Mouse (Mus musculus): ENCODE results near the gene Nprl2. TPM values are rescaled to one million over a fixed set of nuclear protein-coding genes. Genes with fewer than 3 reads are reported as not detected.

Gene Nprl2
- polyA plus RNA-seq, 1 experiment from 2014 or later: 77.9 TPM

- Histone ChIP-seq H3K9me3 (replicated peaks) (no peaks in the 10 kb centered on the region), H3K4me1 (peaks cover 48% of the 10 kb centered on the region), H3K36me3 (peaks cover 17% of the 10 kb centered on the region), H3K9ac (replicated peaks) (no peak overlapping the region), H3K27ac (replicated peaks) (no peak overlapping the region), H3K4me3 (replicated peaks) (no peak overlapping the region), H3K27me3 (replicated peaks) (peaks cover 48% of the 10 kb centered on the region), H3K4me2 (no peak overlapping the region)
- no peak for ATAC-seq (ENCODE audit: low FRiP score)
- 83% methylated on average over 5 of the region's 5 CpGs for WGBS
Observed at GRCm38 (mm10) chr9:107547957-107548356, 5.9 kb downstream of the Nprl2 start.

GRCm38 (mm10) chr9:107548820-107549219, 6.8 kb downstream of the Nprl2 start:
- WGBS: 91% methylated on average over 10 of the region's 10 CpGs

GRCm38 (mm10) chr9:107549297-107550074, 7.5 kb downstream of the Nprl2 start:
- H3K4me3 ChIP-seq (replicated peaks): no peak overlapping the region
- H3K27me3 ChIP-seq (replicated peaks): peaks cover 50% of the 10 kb centered on the region
- no peaks in the 10 kb centered on the region for H3K9me3 ChIP-seq (replicated peaks)
- no peak overlapping the region for H3K9ac ChIP-seq (replicated peaks)
- H3K27ac ChIP-seq (replicated peaks): no peak overlapping the region
- ATAC-seq (ENCODE audit: low FRiP score): no peak
- no peak overlapping the region for H3K4me2 ChIP-seq
- peaks cover 5% of the 10 kb centered on the region for H3K36me3 ChIP-seq
- WGBS: 91% methylated on average over 20 of the region's 20 CpGs
- H3K4me1 ChIP-seq: peaks cover 53% of the 10 kb centered on the region

More at GRCm38 (mm10) chr9:107548820-107549219, 6.8 kb downstream of the Nprl2 start:
- no peak for ATAC-seq (ENCODE audit: low FRiP score)
- no peak overlapping the region for H3K4me3 ChIP-seq (replicated peaks)
- H3K27ac ChIP-seq (replicated peaks): no peak overlapping the region
- peaks cover 12% of the 10 kb centered on the region for H3K36me3 ChIP-seq
- no peak overlapping the region for H3K9ac ChIP-seq (replicated peaks)
- peaks cover 50% of the 10 kb centered on the region for H3K27me3 ChIP-seq (replicated peaks)
- peaks cover 51% of the 10 kb centered on the region for H3K4me1 ChIP-seq
- no peaks in the 10 kb centered on the region for H3K9me3 ChIP-seq (replicated peaks)
- H3K4me2 ChIP-seq: no peak overlapping the region

DNA sequence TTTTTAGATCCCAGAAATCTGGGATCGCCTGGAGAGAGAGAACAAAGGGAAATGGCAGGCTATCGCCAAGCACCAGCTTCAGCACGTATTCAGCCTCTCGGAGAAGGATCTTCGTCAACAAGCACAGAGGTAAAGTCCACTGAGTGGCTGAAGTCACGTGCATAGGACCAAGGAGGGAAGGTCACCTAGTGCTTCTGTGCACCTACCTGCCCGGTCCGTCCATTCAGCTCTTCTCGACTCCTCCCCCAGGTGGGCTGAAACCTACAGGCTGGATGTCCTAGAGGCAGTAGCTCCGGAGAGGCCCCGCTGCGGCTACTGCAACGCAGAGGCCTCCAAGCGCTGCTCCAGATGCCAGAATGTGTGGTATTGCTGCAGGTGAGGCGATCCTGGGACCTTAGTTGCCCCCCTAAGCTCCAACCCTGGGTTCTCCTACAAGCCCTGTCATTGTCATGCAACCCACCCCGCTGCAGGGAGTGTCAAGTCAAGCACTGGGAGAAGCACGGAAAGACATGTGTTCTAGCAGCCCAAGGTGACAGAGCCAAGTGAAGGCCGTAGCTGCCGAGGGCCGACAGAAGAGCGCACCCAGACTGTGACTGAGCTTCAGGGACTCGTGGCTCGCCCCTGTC, 8.6 kb downstream of the Nprl2 start:
- Histone ChIP-seq H3K4me2 (peak overlapping the region; percentile 89), H3K4me1 (peaks cover 60% of the 10 kb centered on the region), H3K36me3 (no peaks in the 10 kb centered on the region), H3K27ac (replicated peaks) (no peak overlapping the region), H3K4me3 (replicated peaks) (peak overlapping the region; percentile 36), H3K9ac (replicated peaks) (0 out of 2 replicates have a peak overlapping the region, but pooled peaks have one; percentile 45), H3K27me3 (replicated peaks) (peaks cover 50% of the 10 kb centered on the region), H3K9me3 (replicated peaks) (no peaks in the 10 kb centered on the region)
- 31% methylated on average over 23 of the region's 23 CpGs for WGBS
- no peak for ATAC-seq (ENCODE audit: low FRiP score)

GRCm38 (mm10) chr9:107551117-107551889, 9.3 kb downstream of the Nprl2 start, which contains the start of gene Rassf1:
Rassf1 (plus strand) TSS chr9:107551555.
- H3K9me3 ChIP-seq (replicated peaks): no peaks in the 10 kb centered on the region
- no peak for ATAC-seq (ENCODE audit: low FRiP score)
- no peaks in the 10 kb centered on the region for H3K36me3 ChIP-seq
- H3K9ac ChIP-seq (replicated peaks): peak within 1 kb of the TSS; percentile 45
- peaks cover 50% of the 10 kb centered on the region for H3K27me3 ChIP-seq (replicated peaks)
- H3K4me3 ChIP-seq (replicated peaks): peak within 1 kb of the TSS; percentile 36
- H3K4me1 ChIP-seq: peaks cover 61% of the 10 kb centered on the region
- 0 out of 2 replicates have a peak within 1 kb of the TSS, but pooled peaks have one; percentile 38 for H3K27ac ChIP-seq (replicated peaks)
- WGBS: 2% methylated on average over 63 of the region's 63 CpGs
- peak within 1 kb of the TSS; percentile 89 for H3K4me2 ChIP-seq

DNA sequence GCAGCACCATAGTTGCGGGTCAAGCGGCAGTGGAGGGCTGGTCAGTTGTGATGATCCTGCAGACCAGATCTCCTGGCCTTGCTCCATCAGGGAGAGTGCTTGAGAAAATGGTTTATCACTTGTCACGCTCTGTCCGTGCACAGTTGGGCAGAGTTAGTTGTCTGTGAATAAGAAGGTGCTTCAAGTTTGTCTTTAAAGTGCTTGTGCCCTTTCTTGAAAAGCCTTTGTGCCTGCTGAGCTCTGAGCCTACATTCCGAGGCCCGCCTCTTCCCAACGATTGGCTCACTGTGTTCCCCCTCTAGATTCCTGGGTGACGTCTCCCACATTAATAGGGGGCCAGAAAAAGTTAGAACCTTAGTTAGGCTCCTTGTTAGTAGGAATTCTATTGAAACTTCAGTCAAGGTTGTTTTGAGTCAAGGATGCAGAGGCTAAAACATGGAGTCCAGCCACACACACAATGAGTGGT, 9.9 kb downstream of the Nprl2 start:
- H3K27me3 ChIP-seq (replicated peaks): peaks cover 50% of the 10 kb centered on the region
- 0 out of 2 replicates have a peak overlapping the region, but pooled peaks have one; percentile 38 for H3K27ac ChIP-seq (replicated peaks)
- peak overlapping the region; percentile 45; the same call in 1 of the 2 replicates for H3K9ac ChIP-seq (replicated peaks)
- H3K4me3 ChIP-seq (replicated peaks): peak overlapping the region; percentile 36
- H3K4me1 ChIP-seq: peaks cover 61% of the 10 kb centered on the region
- WGBS: 14% methylated on average over 8 of the region's 8 CpGs
- no peaks in the 10 kb centered on the region; the same call in 1 of the 2 replicates for H3K36me3 ChIP-seq
- peak overlapping the region; percentile 89 for H3K4me2 ChIP-seq
- ATAC-seq (ENCODE audit: low FRiP score): no peak
- H3K9me3 ChIP-seq (replicated peaks): no peaks in the 10 kb centered on the region

DNA sequence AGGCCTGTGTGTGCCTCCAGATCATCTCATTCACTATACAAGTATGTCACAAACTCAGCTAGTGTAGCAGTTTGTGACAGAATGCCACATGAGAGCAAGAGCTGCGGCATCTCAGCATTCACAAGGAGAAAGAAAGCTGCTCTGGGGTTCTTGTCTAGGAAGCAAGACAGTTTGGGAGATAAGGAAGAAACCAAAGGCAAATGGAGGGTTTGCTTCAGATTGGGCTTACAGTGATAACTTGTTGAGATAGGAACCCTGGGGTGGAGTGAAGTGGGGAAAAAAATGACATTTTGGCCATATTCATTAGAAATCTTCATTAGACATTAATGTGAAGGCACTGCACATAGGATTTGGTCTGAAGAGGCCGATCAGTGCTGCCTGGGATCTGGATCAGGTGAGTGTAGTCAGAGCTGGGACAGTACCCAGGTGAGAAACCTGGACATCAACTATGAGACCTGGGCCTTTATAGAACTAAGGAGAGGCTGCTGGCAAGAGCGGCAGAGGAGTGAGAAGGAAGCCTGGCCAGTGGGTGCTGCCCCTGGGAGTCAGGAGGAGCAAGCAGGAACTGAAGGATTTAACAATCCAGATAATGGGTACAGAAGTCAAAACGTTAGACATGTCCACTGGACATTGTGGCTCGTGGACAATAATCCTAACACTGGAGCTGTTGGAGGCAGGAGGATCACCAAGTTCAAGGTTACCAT, 10.8 kb downstream of the Nprl2 start:
- Histone ChIP-seq H3K9ac (replicated peaks) (no peak overlapping the region), H3K4me3 (replicated peaks) (peak overlapping the region; percentile 82; the same call in 1 of the 2 replicates), H3K4me1 (peaks cover 58% of the 10 kb centered on the region), H3K36me3 (peaks cover 9% of the 10 kb centered on the region), H3K27ac (replicated peaks) (no peak overlapping the region), H3K27me3 (replicated peaks) (peaks cover 50% of the 10 kb centered on the region), H3K9me3 (replicated peaks) (no peaks in the 10 kb centered on the region), H3K4me2 (peak overlapping the region; percentile 89)
- WGBS: 81% methylated on average over 5 of the region's 5 CpGs
- no peak for ATAC-seq (ENCODE audit: low FRiP score)

DNA sequence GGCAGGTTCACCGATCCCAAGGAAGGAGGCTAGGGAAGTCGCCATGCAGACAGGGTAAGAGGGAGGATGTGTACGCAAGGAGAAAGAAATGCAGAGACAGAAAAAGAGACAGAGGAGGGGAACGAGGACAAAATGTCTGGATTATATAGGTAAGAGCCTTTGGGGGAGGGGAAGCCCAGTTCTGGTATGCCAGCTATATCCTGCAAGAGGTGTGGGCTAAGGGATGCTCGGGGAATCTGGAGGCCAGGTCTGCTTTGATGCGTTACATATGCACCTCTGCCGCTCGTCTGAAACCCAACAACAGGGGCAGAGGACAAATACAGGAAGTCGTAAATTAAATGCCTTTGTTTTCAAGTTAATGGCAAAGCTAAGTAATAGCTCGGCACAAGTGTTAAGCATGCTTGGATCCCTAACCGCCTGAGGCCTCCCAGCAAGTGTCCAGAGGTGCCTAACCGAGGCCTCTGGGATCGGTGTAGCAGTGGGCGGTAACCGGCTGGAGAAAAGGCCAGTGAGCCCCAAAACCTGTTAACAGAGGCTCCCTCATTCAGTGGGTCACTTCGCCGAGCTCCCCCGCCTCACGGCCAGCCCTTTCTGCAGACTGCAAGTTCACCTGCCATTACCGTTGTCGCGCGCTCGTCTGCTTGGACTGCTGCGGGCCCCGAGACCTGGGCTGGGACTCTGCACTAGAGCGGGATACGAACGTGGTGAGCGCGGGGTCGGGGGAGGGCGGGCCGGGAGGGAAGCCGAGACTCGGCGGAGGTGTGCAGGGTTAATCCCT, 11.7 kb downstream of the Nprl2 start:
- H3K4me2 ChIP-seq: peak overlapping the region; percentile 89
- H3K4me3 ChIP-seq (replicated peaks): peak overlapping the region; percentile 82
- H3K4me1 ChIP-seq: peaks cover 58% of the 10 kb centered on the region
- peak overlapping the region; percentile 92 for H3K27ac ChIP-seq (replicated peaks)
- 4% methylated on average over 37 of the region's 37 CpGs for WGBS
- H3K27me3 ChIP-seq (replicated peaks): peaks cover 43% of the 10 kb centered on the region
- H3K9ac ChIP-seq (replicated peaks): peak overlapping the region; percentile 72
- no peaks in the 10 kb centered on the region for H3K9me3 ChIP-seq (replicated peaks)
- peaks cover 17% of the 10 kb centered on the region for H3K36me3 ChIP-seq
- peak; percentile 73 for ATAC-seq (ENCODE audit: low FRiP score)

DNA sequence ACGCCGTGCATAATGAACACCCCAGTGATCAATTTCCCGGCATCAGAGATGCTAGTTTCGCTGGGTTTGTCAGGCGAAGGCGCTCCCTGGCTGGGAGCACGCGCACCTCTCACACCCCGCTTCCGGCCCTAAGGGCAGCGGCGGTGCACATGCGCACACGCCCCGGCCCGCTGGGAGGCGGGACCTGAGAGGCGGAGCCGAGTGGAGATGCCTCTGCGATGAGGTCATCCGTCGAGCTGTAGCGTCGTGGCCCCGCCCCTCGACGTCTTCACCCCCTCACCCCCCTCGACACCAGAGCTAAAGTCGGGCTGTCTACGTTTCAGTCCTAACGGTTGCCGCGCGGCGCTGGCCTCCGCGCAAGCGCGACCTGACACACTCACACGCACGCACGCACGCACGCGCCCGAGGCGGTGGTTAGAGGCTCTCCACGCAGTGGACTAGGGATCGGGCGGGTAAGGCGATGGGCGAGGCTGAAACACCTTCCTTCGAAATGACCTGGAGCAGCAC, 12.3 kb downstream of the Nprl2 start:
- H3K4me2 ChIP-seq: peak overlapping the region; percentile 89
- peaks cover 58% of the 10 kb centered on the region for H3K4me1 ChIP-seq
- WGBS: under 1% methylated on average over 53 of the region's 53 CpGs
- peaks cover 36% of the 10 kb centered on the region for H3K27me3 ChIP-seq (replicated peaks)
- H3K36me3 ChIP-seq: peaks cover 23% of the 10 kb centered on the region
- H3K4me3 ChIP-seq (replicated peaks): peak overlapping the region; percentile 82
- no peaks in the 10 kb centered on the region for H3K9me3 ChIP-seq (replicated peaks)
- peak overlapping the region; percentile 92 for H3K27ac ChIP-seq (replicated peaks)
- ATAC-seq (ENCODE audit: low FRiP score): peak; percentile 93
- H3K9ac ChIP-seq (replicated peaks): peak overlapping the region; percentile 84

- WGBS: 0% methylated on average over 23 of the region's 23 CpGs
Observed at GRCm38 (mm10) chr9:107555031-107555457, 13.0 kb downstream of the Nprl2 start.

More at GRCm38 (mm10) chr9:107555031-107555457, 13.0 kb downstream of the Nprl2 start:
- Histone ChIP-seq H3K36me3 (peaks cover 30% of the 10 kb centered on the region), H3K27me3 (replicated peaks) (peaks cover 31% of the 10 kb centered on the region), H3K9me3 (replicated peaks) (no peaks in the 10 kb centered on the region), H3K4me2 (peak overlapping the region; percentile 89), H3K4me3 (replicated peaks) (peak overlapping the region; percentile 82), H3K4me1 (peaks cover 58% of the 10 kb centered on the region), H3K9ac (replicated peaks) (peak overlapping the region; percentile 84), H3K27ac (replicated peaks) (peak overlapping the region; percentile 92)
- peak; percentile 16; the same call in 1 of the 2 replicates for ATAC-seq (ENCODE audit: low FRiP score)

Measured in neural tube, embryonic 15.5 days (tissue).